Mouse (Mus musculus) small intestine, adult 10 weeks (tissue): ENCODE results near the gene Ube2d1. TPM values are rescaled to one million over a fixed set of nuclear protein-coding genes. Genes with fewer than 3 reads are reported as not detected.

ENCODE experiments used
- polyA plus RNA-seq: library from polyadenylated mRNA; stranded (reverse); fragments of 350-450 nt; fragmentation: Illumina TruSeq; extraction: RNeasy Lipid Tissue Mini Kit (QIAGEN cat#74804); gene quantifications from one replicate; pipeline ENCODE4 v1.2.3, GENCODE M21; 2014; ENCODE audit warnings: low replicate concordance

Ube2d1 gene
- 55.4 TPM for polyA plus RNA-seq

DNA sequence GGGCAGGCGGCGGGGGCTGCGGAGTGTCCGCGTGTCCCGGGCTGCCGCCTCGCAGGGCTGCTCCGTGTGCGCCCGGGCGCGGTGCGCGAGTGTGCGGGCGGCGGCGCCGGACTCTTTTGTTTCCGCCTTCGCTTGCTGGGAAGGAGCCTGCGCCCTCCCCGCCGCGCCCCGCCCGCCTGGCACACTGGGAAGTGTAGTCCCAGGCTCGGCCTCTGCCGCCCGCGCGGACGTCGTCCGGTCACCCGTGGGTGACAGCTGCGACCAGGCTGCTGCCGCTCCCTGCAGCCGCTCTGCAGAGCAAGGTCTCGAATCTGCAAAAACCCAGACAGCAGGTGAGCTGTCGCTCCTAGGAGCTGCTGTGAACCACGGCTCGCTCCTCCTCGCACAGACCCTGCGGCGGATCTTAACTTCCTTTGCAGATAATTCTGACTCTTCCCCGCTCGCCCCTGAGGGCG, at the start of gene Ube2d1:
TSS of gene Ube2d1 (minus strand) at position 137 of the 455 bp plus-strand sequence.

GRCm38 (mm10) chr10:71238240-71238554, 46.9 kb downstream of the Ube2d1 start, which contains the start of gene Tfam:
TSS of gene Tfam (minus strand) at chr10:71238280.

Other genes starting within 250 kb of the Ube2d1 start
- 4.1 TPM for gene Bicc1, start 125.6 kb downstream of the Ube2d1 start, polyA plus RNA-seq
- 197 TPM for gene Tfam, start 47.0 kb downstream of the Ube2d1 start, polyA plus RNA-seq
- 28.8 TPM for gene Cisd1, start 59.7 kb upstream of the Ube2d1 start, polyA plus RNA-seq
- gene Ipmk, start 62.5 kb upstream of the Ube2d1 start, polyA plus RNA-seq, result 135 TPM